Mouse (Mus musculus): ENCODE results near the gene Rpl10a. TPM values are rescaled to one million over a fixed set of nuclear protein-coding genes. Genes with fewer than 3 reads are reported as not detected.
"Not testable (repeated sequence)": the region's sequence is repeated elsewhere in the genome, so short reads cannot be mapped to it uniquely, and the experiment has no call there.

The Rpl10a gene
- polyA plus RNA-seq, 1 experiment: 3,187 TPM

DNA sequence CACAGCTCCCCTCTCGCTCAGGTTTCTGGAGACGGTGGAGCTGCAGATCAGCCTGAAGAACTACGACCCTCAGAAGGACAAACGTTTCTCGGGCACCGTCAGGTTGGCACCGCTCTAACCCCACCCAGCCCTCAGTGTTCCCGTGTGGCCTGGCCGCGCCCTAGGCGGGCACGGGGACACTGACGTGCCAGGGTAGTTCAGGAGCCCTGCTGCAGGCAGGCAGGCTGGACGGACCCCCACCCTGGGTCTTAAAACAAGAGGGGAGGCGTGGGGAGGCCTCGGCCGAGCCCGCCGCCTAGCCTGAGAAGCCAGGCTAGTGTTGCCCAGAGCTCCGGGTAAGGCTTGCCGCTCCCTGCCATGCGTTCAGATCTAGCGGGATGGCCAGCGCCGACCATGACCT, 675 bp downstream of the Rpl10a start:
- peaks cover 25% of the 10 kb centered on the region for H3K4me1 ChIP-seq (replicated peaks; ENCODE audit: control insufficient read depth, insufficient read depth, low read length)
- peaks cover 21% of the 10 kb centered on the region for H3K36me3 ChIP-seq (ENCODE audit: control insufficient read depth, insufficient read depth, low read length)
- H3K27ac ChIP-seq (ENCODE audit: control insufficient read depth, insufficient read depth, low read length): peak overlapping the region; percentile 64
- TF ChIP-seq CTCF (IDR thresholded peaks at IDR 0.05; ENCODE audit: borderline replicate concordance, control insufficient read depth, extremely low read depth, insufficient read depth, low read length, poor library complexity) (peak; percentile 31; the same call in 1 of the 2 replicates), POLR2A (IDR thresholded peaks at IDR 0.05; ENCODE audit: control insufficient read depth, extremely low read depth, insufficient read depth, low read length, poor library complexity) (no peak)
- peak overlapping the region; percentile 77 for H3K4me3 ChIP-seq (ENCODE audit: control insufficient read depth, insufficient read depth, low read length)
- H3K27me3 ChIP-seq (ENCODE audit: control insufficient read depth, insufficient read depth, low read length): no peaks in the 10 kb centered on the region
- under 1% methylated on average over 25 of the region's 25 CpGs for WGBS
- no peak for DNase-seq

DNA sequence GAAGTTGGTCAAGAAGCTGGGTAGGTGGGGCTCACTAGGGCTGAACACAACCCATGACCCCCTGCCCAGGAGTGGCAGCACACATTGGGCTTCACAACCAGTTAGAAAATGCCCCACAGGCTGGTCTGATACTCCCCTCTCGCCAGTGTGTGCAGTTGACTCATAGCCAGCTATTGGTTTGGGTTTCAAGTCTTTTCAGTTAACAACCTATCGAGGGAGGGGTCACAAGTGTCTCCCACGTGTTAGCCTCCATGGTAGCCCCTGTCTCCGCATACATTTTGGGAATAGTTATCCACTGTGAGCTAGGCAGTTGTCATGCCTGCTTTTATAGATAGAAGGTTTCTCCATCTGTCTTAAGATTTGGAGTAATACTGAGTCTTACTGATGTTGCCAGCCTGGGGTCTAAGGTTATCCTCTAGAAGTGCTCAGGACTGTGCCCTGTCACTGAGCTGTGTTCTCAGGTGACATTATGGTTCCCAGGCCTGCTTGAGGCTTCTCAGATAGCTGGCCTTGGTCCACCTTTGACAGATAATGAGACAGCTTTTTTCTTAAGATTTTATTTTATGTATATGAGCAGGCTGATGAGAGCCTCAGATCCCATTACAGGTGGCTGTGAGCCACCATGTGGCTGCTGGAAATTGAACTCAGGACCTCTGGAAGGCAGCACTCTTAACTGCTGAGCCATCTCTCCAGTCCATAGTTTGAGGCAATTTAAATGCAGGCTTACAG, 1.4 kb downstream of the Rpl10a start:
- WGBS: 23% methylated on average over 4 of the region's 4 CpGs
- H3K4me1 ChIP-seq (replicated peaks; ENCODE audit: control insufficient read depth, insufficient read depth, low read length): peaks cover 25% of the 10 kb centered on the region
- H3K36me3 ChIP-seq (ENCODE audit: control insufficient read depth, insufficient read depth, low read length): peaks cover 21% of the 10 kb centered on the region
- TF ChIP-seq POLR2A (IDR thresholded peaks at IDR 0.05; ENCODE audit: control insufficient read depth, extremely low read depth, insufficient read depth, low read length, poor library complexity): no peak
- TF ChIP-seq CTCF (IDR thresholded peaks at IDR 0.05; ENCODE audit: borderline replicate concordance, control insufficient read depth, extremely low read depth, insufficient read depth, low read length, poor library complexity): no peak
- H3K4me3 ChIP-seq (ENCODE audit: control insufficient read depth, insufficient read depth, low read length): peak overlapping the region; percentile 77
- DNase-seq: no peak
- peak overlapping the region; percentile 30 for H3K27ac ChIP-seq (ENCODE audit: control insufficient read depth, insufficient read depth, low read length)
- no peaks in the 10 kb centered on the region for H3K27me3 ChIP-seq (ENCODE audit: control insufficient read depth, insufficient read depth, low read length)

DNA sequence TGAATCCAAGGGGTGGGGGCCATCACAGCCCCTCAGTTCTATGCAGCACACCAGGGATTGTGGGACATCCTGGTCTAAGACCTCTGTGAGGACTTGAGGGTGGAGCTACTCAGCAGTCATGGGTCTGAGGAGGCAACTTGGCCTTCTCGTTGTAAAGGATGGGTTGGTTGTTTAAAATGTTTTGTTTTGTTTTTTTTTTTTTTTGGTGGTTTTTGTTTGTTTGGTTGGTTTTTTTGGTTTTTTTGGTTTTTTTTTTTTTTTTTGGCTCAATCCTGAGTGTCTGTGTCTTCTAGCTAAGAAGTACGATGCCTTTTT, 1.9 kb downstream of the Rpl10a start:
- TF ChIP-seq CTCF (IDR thresholded peaks at IDR 0.05; ENCODE audit: borderline replicate concordance, control insufficient read depth, extremely low read depth, insufficient read depth, low read length, poor library complexity) (no peak), POLR2A (IDR thresholded peaks at IDR 0.05; ENCODE audit: control insufficient read depth, extremely low read depth, insufficient read depth, low read length, poor library complexity) (no peak)
- Histone ChIP-seq H3K27ac (ENCODE audit: control insufficient read depth, insufficient read depth, low read length) (no peak overlapping the region), H3K4me3 (ENCODE audit: control insufficient read depth, insufficient read depth, low read length) (no peak overlapping the region), H3K36me3 (ENCODE audit: control insufficient read depth, insufficient read depth, low read length) (peaks cover 21% of the 10 kb centered on the region), H3K27me3 (ENCODE audit: control insufficient read depth, insufficient read depth, low read length) (no peaks in the 10 kb centered on the region), H3K4me1 (replicated peaks; ENCODE audit: control insufficient read depth, insufficient read depth, low read length) (peaks cover 25% of the 10 kb centered on the region)
- no peak for DNase-seq
- WGBS: 63% methylated on average over 2 of the region's 2 CpGs

DNA sequence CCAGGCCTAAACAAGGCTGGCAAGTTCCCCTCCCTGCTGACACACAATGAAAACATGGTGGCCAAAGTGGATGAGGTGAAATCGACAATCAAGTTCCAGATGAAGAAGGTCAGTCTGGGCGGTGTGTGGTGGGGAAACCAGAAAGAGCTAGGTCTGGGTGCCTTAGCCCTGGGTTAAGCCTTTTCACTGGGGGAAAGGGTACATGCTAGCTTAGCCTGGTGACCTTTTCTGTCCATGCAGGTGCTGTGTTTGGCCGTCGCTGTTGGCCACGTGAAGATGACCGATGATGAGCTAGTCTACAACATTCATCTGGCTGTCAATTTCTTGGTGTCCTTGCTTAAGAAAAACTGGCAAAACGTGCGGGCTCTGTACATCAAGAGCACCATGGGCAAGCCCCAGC, 2.3 kb downstream of the Rpl10a start:
- not testable (repeated sequence) for DNase-seq; H3K27me3 ChIP-seq (ENCODE audit: control insufficient read depth, insufficient read depth, low read length); H3K4me3 ChIP-seq (ENCODE audit: control insufficient read depth, insufficient read depth, low read length); H3K27ac ChIP-seq (ENCODE audit: control insufficient read depth, insufficient read depth, low read length)
- H3K36me3 ChIP-seq (ENCODE audit: control insufficient read depth, insufficient read depth, low read length): peaks cover 21% of the 10 kb centered on the region
- H3K4me1 ChIP-seq (replicated peaks; ENCODE audit: control insufficient read depth, insufficient read depth, low read length): peaks cover 25% of the 10 kb centered on the region
- 93% methylated on average over 8 of the region's 8 CpGs for WGBS

DNA sequence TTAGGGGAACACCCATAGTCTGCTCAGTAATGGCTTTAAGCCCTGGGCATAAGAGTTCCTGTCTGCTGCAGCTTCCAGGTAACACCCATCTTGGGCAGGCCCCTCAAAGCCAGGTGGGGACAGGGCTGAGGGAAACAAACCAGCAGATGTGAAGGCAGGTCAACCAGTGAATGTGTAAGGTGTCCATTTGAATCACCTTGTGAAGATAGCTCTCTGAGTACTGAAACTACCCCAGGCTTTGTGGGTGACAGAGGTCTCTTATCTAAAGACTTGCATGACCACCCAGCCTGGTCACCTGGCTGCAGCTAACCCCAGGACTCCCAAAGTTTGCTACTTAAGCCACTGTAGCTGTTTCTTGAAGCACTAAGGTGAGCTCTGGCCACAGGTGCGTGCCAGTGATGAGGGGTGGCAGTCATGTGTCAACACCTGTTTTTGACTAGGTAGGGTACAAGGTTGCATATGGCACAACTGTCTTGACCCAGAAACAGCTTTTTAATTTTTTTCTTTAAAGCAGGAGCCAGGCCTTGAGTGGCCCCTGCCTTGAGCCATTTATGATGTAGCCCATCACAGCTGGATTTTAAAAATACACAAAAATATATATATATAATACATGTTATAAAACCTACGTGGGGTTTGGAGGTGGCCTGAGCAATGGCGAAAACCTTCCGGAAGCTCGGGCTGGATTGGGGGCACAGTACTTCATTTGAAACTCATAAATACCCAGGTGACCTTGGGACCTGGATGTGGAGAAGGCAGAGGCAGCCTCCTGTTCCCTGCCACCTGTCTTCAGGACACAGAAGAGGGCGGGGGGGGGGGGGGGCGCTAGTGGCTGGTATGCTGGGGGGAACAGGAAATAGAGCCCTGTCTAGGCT, 3.2 kb downstream of the Rpl10a start:
- H3K27ac ChIP-seq (ENCODE audit: control insufficient read depth, insufficient read depth, low read length): no peak overlapping the region
- WGBS: 71% methylated on average over 7 of the region's 7 CpGs
- H3K36me3 ChIP-seq (ENCODE audit: control insufficient read depth, insufficient read depth, low read length): peaks cover 21% of the 10 kb centered on the region
- H3K4me1 ChIP-seq (replicated peaks; ENCODE audit: control insufficient read depth, insufficient read depth, low read length): peaks cover 29% of the 10 kb centered on the region
- H3K27me3 ChIP-seq (ENCODE audit: control insufficient read depth, insufficient read depth, low read length): no peaks in the 10 kb centered on the region
- no peak for DNase-seq
- no peak overlapping the region for H3K4me3 ChIP-seq (ENCODE audit: control insufficient read depth, insufficient read depth, low read length)
- no peak for TF ChIP-seq POLR2A (IDR thresholded peaks at IDR 0.05; ENCODE audit: control insufficient read depth, extremely low read depth, insufficient read depth, low read length, poor library complexity)
- TF ChIP-seq CTCF (IDR thresholded peaks at IDR 0.05; ENCODE audit: borderline replicate concordance, control insufficient read depth, extremely low read depth, insufficient read depth, low read length, poor library complexity): no peak

DNA sequence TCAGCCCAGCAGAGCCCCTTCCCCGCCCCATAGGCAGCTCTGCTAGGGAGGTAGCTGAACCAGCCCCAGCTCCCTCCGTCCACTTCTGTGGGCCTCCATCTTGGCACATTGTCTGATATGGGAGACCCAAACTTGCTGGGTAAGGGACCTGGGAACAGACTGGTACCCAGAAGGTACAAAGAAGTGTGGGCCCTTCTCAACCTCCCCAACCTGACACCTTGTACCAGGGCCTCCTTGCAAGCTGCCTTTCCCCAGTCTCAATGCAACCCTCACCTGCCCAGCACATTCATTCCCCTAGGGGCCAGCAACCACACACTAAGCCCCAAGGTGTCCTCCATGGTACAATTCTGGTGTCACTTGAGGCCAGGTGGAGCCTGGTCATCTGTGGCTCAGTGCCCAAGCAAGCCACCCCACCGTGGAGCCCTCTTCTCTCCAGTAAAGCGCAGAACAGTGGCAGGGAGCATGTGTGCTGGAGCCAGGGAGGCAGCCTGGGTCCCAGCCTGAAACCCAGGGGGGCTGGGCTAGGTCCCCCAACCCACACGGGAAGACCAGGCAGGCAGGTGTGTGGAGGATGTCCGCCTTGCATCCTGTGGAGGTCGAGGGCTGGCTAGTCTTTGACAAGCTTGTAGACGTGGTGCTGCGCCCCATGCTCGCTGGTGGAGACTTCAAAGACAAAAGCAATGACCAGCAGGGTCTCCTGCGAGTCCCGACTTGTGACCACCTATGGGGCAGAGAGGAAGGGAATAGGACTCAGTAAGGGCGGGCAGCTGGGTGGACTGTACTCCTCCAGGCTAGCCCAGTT, 4.0 kb downstream of the Rpl10a start:
- Histone ChIP-seq H3K36me3 (ENCODE audit: control insufficient read depth, insufficient read depth, low read length) (peaks cover 21% of the 10 kb centered on the region), H3K4me3 (ENCODE audit: control insufficient read depth, insufficient read depth, low read length) (no peak overlapping the region), H3K27ac (ENCODE audit: control insufficient read depth, insufficient read depth, low read length) (no peak overlapping the region), H3K27me3 (ENCODE audit: control insufficient read depth, insufficient read depth, low read length) (no peaks in the 10 kb centered on the region), H3K4me1 (replicated peaks; ENCODE audit: control insufficient read depth, insufficient read depth, low read length) (peaks cover 32% of the 10 kb centered on the region)
- DNase-seq: no peak
- 59% methylated on average over 13 of the region's 13 CpGs for WGBS
- no peak for TF ChIP-seq CTCF (IDR thresholded peaks at IDR 0.05; ENCODE audit: borderline replicate concordance, control insufficient read depth, extremely low read depth, insufficient read depth, low read length, poor library complexity)
